In the genomic region with DNA sequence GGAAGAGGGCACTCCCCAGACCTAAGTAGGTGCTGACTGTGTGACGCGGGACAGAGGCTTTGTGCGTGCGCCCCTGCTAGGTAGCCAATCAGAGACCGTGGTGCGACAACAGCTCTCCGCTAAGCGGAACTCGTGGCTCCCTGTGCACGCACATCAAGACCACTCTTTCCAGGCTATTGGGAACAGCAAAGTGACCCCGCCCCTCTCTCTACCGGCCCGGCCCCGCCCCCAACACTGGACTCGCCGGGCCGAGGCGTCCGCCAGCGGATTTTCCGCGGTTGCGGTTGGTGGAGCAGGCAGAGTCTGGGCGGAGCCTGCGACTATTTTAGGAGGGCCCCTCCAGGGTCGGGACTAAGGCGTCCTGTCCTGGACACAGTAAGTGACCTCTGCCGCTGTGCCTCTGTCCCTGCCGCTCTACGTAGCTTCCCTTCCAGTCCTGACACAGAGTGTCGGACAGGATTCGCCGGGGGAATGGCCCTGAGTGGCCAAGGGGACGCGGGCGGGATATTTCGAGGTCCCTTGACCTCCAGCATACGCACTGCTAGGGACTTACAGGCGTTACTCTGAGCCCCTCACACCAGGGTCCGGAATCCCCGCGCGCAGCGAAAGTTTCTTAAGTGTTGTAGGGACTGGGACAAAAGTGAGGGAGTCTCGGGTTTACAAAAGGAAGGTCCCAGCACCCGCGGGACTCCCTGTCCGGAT, we compare ENCODE assay signal across 8 mouse cellular contexts. TPM values are rescaled to one million over a fixed set of nuclear protein-coding genes. Genes with fewer than 3 reads are reported as not detected.
DNase-seq lines count a peak whose midpoint lies in the region.

A gene (plus strand): TSS at position 161 of the 702 bp plus-strand sequence.

- peaks cover 61% of the 10 kb centered on the region for H3K4me1 ChIP-seq in forebrain, embryonic 10.5 days

- intact Hi-C loops in heart, postnatal 14 days (cut with DNase I), result no loop called here

- no peaks in the 10 kb centered on the region for H3K36me3 ChIP-seq in forebrain, embryonic 10.5 days (replicated peaks)

- under 1% methylated on average over 48 of the region's 48 CpGs for WGBS in forebrain, embryonic 10.5 days
- 3% methylated on average over 48 of the region's 48 CpGs for WGBS in large intestine, adult 2 months

- peak within 1 kb of the TSS; percentile 45; the same call in 1 of the 2 replicates for H3K27ac ChIP-seq in forebrain, embryonic 10.5 days

- 0 out of 2 replicates have a peak, but pooled peaks cover 4% of the 10 kb centered on the region for H3K9me3 ChIP-seq in forebrain, embryonic 10.5 days

- peak; percentile 27 to 44 for DNase-seq in B cell, adult 2 months
- DNase-seq in adrenal gland, adult 18-20 months (ENCODE audit: low spot score in 2 of 2), result peak; percentile 73 to 81
- DNase-seq in forebrain, embryonic 10.5 days (ENCODE audit: extremely low spot score, low spot score), result peak; percentile 78
- DNase-seq in heart, postnatal 14 days, result peak; percentile 88 to 90
- no peak for DNase-seq in large intestine, adult 2 months (ENCODE audit: low read depth, low spot score)
- peak; percentile 67 for DNase-seq in mesoderm, embryonic 11.5 days (ENCODE audit: low read depth, low spot score)
- peak; percentile 93 to 94 for DNase-seq in spleen, postnatal 4 days (ENCODE audit: low spot score in 2 of 2)
- DNase-seq in cerebellum, adult 8-10 months, result no peak

- peaks cover 94% of the 10 kb centered on the region for H3K27me3 ChIP-seq in forebrain, embryonic 10.5 days (ENCODE audit: poor library complexity, severe bottlenecking)

- H3K4me3 ChIP-seq in forebrain, embryonic 10.5 days, result peak within 1 kb of the TSS; percentile 57

RNA-seq across cellular contexts. Expression of the gene that starts here (rescaled TPM):
- 10 to 100 TPM; 11.4 to 31.6 TPM for total RNA-seq in adrenal gland, adult 18-20 months (2021)
- 2.1 and 4.4 TPM in 2 replicates for polyA plus RNA-seq in forebrain, embryonic 10.5 days (2016; fragmentation: Nextera tagmentation; extraction: Ambion mirVana)
- 10 to 100 TPM; 38.0 to 40.4 TPM for total RNA-seq in heart, postnatal 14 days (2021)
- polyA plus RNA-seq in large intestine, adult 2 months (2012; rRNA removed), result 18.0 and 21.4 TPM in 2 replicates

Comparison
In these comparisons a context has a peak if more than half of its experiments do, and no peak if none do; other contexts are left out.
1. DNase-seq: peak in B cell, adult 2 months (2 of 2), adrenal gland, adult 18-20 months (2 of 2), forebrain, embryonic 10.5 days (single experiment), heart, postnatal 14 days (2 of 2), mesoderm, embryonic 11.5 days (single experiment) and spleen, postnatal 4 days (2 of 2); none in large intestine, adult 2 months (single experiment) and cerebellum, adult 8-10 months (single experiment).